Mouse (Mus musculus) bone marrow, adult 2 months (tissue): ENCODE measurements around the gene Ropn1l.

ENCODE experiments used
- CTCF ChIP-seq: fragments of 200-500 bp; IDR thresholded peaks from 2 replicates; pipeline ENCODE4 v1.5.1; 2011; ENCODE audit warnings: low read length, control low read depth; ENCODE audit not compliant: control insufficient read depth, insufficient read depth
- POLR2A ChIP-seq: fragments of 200-500 bp; IDR thresholded peaks from 2 replicates; pipeline ENCODE4 v1.6.1; 2011; ENCODE audit warnings: low read depth, mild to moderate bottlenecking, control low read depth, low read length, borderline replicate concordance; ENCODE audit not compliant: control insufficient read depth

GRCm38 (mm10) chr15:31404346-31404745, 49.2 kb downstream of the Ropn1l start:
- TF ChIP-seq CTCF (no peak), POLR2A (no peak)
